Mouse (Mus musculus): ENCODE measurements around the gene Tpr.

DNA sequence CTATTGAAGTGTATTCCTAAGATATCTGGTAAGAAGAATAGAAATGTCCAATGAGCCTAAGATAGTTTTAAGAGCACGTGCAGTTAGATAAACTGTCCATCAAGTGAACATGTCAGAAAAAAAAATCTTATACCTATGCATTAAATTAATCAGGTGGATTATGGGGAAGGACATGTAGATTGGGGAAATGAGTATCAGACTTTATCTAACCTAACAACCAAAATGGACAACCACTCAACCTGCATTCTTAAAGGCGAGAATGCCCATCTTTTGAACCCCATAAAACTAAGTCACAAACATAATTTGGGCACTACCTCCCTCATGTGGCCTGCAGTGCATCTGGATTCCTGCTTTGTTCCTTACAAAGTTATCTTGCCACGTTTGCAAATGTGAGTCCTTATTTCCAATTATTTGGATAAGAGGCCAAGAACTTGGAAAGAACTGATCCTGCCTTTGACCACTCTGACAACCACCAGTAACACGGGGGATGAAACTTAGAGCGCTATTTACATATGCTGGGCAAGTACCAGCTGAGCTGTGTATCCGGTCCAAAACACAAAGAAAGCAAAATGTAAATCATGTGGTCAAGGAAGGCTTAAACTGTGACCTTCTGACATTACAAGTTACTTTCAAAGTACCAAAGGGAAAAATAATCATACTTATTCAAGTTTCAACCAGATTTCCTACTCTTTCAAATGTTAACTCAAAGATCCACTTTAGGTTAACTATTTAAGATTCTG lies 3.1 kb upstream of the Tpr start:
- TF ChIP-seq CTCF (IDR thresholded peaks at IDR 0.05; ENCODE audit: insufficient read depth, low read length) (no peak), POLR2A (IDR thresholded peaks at IDR 0.05; ENCODE audit: borderline replicate concordance, extremely low read depth, low read depth, low read length) (no peak)

Data from lung, adult 2 months (tissue).